Mouse (Mus musculus): Measurements from ENCODE around the gene Slc43a1.

DNA sequence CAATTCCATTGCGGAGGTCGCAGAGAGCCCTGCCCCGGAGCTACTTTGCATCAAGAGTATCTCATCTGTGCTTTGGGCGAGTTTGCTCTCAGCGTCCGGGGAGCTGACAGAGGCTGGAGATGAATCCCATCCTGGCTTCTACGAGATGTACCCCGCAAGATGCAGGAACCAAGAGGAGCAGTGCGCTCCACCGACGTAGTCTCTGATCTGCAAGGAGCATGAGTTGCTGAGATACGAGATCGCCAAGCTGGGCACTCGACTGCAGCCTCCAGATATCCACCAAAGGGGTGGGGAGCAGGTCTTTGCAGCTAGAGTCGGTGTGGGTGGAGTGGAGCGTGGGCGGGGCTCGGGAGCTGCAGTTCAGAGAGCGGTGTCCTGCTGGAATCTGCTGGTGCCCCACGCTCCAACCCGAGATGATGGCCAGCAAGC lies 40.1 kb upstream of the Slc43a1 start, which contains the start of gene Ube2l6:
- TF ChIP-seq MAX (IDR thresholded peaks at IDR 0.05; ENCODE audit: low read depth) (no peak), POLR2A (IDR thresholded peaks at IDR 0.05; ENCODE audit: insufficient read length, low read depth) (peak; percentile 24), TCF3 (IDR thresholded peaks at IDR 0.05; ENCODE audit: insufficient read length, low read depth) (no peak), MYOG (IDR thresholded peaks at IDR 0.05; ENCODE audit: control insufficient read depth in 1 of 3, insufficient read depth in 1 of 3, insufficient read length in 2 of 3, low read depth in 2 of 3) (no peak), CEBPB (IDR thresholded peaks at IDR 0.05; ENCODE audit: insufficient read depth, poor library complexity, severe bottlenecking) (no peak), USF1 (IDR thresholded peaks at IDR 0.05; ENCODE audit: low read depth) (no peak), POLR2AphosphoS2 (IDR thresholded peaks at IDR 0.05; ENCODE audit: insufficient read length, low read depth) (no peak), SRF (IDR thresholded peaks at IDR 0.05; ENCODE audit: control insufficient read depth, insufficient read length, low read depth) (no peak)
